Mouse (Mus musculus) brain, adult 2 months (tissue): Measurements from ENCODE around the gene Hexim2.

Experiments
- DNase-seq: peaks from one replicate; pipeline ENCODE4 v3.0.0; 2011; ENCODE audit warnings: low read depth, low spot score

Gene Hexim2

GRCm38 (mm10) chr11:103131701-103132575 lies at the start of gene Hexim2:
Gene Hexim2 (plus strand): TSS chr11:103132429.
- peak; percentile 67 for DNase-seq

GRCm38 (mm10) chr11:103093306-103093705 lies 38.9 kb upstream of the Hexim2 start:
- DNase-seq = no peak

GRCm38 (mm10) chr11:103093862-103094833 lies 38.1 kb upstream of the Hexim2 start:
- no peak for DNase-seq

GRCm38 (mm10) chr11:103095107-103095670 lies 37.0 kb upstream of the Hexim2 start:
- DNase-seq = no peak

- no peak for DNase-seq
Observed at GRCm38 (mm10) chr11:103095801-103096200, 36.4 kb upstream of the Hexim2 start.

- DNase-seq = no peak
Observed at GRCm38 (mm10) chr11:103096979-103097894, 35.0 kb upstream of the Hexim2 start.

GRCm38 (mm10) chr11:103098531-103099190 lies 33.6 kb upstream of the Hexim2 start:
- no peak for DNase-seq

- DNase-seq = no peak
Observed at GRCm38 (mm10) chr11:103099352-103099940, 32.8 kb upstream of the Hexim2 start.

- DNase-seq = no peak
Observed at GRCm38 (mm10) chr11:103100361-103100760, 31.9 kb upstream of the Hexim2 start.

GRCm38 (mm10) chr11:103101481-103101865 lies 30.8 kb upstream of the Hexim2 start, which contains the start of the genes Plcd3 and Acbd4:
Gene Plcd3 (minus strand): TSS chr11:103101658.
Gene Acbd4 (plus strand): TSS chr11:103101682.
- peak; percentile 91 for DNase-seq

- peak; percentile 93 for DNase-seq
Observed at GRCm38 (mm10) chr11:103101866-103102501, 30.2 kb upstream of the Hexim2 start.

- DNase-seq = peak; percentile 98
Observed at GRCm38 (mm10) chr11:103102725-103103349, 29.4 kb upstream of the Hexim2 start.

- no peak for DNase-seq
Observed at GRCm38 (mm10) chr11:103103621-103104020, 28.6 kb upstream of the Hexim2 start.

- DNase-seq = no peak
Observed at GRCm38 (mm10) chr11:103104469-103104868, 27.8 kb upstream of the Hexim2 start.

- no peak for DNase-seq
Observed at GRCm38 (mm10) chr11:103105180-103105725, 27.0 kb upstream of the Hexim2 start.

GRCm38 (mm10) chr11:103105810-103106209 lies 26.4 kb upstream of the Hexim2 start:
- no peak for DNase-seq

GRCm38 (mm10) chr11:103106386-103106785 lies 25.8 kb upstream of the Hexim2 start:
- no peak for DNase-seq

GRCm38 (mm10) chr11:103111301-103111700 lies 20.9 kb upstream of the Hexim2 start:
- no peak for DNase-seq
